24 mouse cellular contexts compared by ENCODE assay signal in genomic region chr1:141776059-141776458, GRCm38 (mm10).
DNase-seq lines count a peak whose midpoint lies in the region; ATAC-seq lines count a peak whose summit lies in the region.
"Had no signal": no experiment of that assay in that cellular context is flagged by ENCODE, and none has a peak within 500 bp of the region (broad histone marks: within the 10 kb centered on the region; RNA-seq: fewer than 3 reads in every experiment).

No protein-coding gene starts in this region.

- DNase-seq in forebrain, embryonic 14.5 days (ENCODE audit: low spot score): peak; percentile 61
- no peak for DNase-seq in forebrain, embryonic 11.5 days (ENCODE audit: low spot score)
- peak; percentile 16 for DNase-seq in midbrain, embryonic 14.5 days
- no peak for DNase-seq in midbrain, embryonic 11.5 days (ENCODE audit: low spot score, missing footprints)
- peak; percentile 16 for DNase-seq in Muller cell, postnatal 12 days (ENCODE audit: inconsistent ontology term)
- DNase-seq in hindbrain, embryonic 14.5 days (ENCODE audit: low spot score): no peak
- DNase-seq: adrenal gland, adult 2 months; adrenal gland, postnatal 10 days; adrenal gland, postnatal 25 days; B cell, adult 2 months; cerebellum, adult 11-12 months; cerebellum, adult 8-10 months; cerebellum, adult 9-11 months; cerebellum, postnatal 14 days; cerebellum, postnatal 36 days; embryo, embryonic 11 days had no signal

- H3K27ac ChIP-seq in forebrain, embryonic 12.5 days: no peak overlapping the region
- no peak overlapping the region for H3K27ac ChIP-seq in forebrain, embryonic 16.5 days (ENCODE audit: low read length)
- no peak overlapping the region for H3K27ac ChIP-seq in forebrain, embryonic 14.5 days (ENCODE audit: low read depth, low read length)
- H3K27ac ChIP-seq in forebrain, embryonic 11.5 days (ENCODE audit: low read depth, low read length): no peak overlapping the region
- H3K27ac ChIP-seq in midbrain, embryonic 14.5 days (replicated peaks; ENCODE audit: low read depth, low read length): no peak overlapping the region
- no peak overlapping the region for H3K27ac ChIP-seq in midbrain, embryonic 11.5 days (ENCODE audit: low read depth, low read length)
- no peak overlapping the region for H3K27ac ChIP-seq in hindbrain, embryonic 14.5 days
- H3K27ac ChIP-seq: embryonic facial prominence, embryonic 13.5 days; embryonic facial prominence, embryonic 15.5 days had no signal

- no peak overlapping the region for H3K9ac ChIP-seq in forebrain, embryonic 12.5 days
- no peak overlapping the region for H3K9ac ChIP-seq in forebrain, embryonic 16.5 days (replicated peaks; ENCODE audit: low read depth, low read length)
- no peak overlapping the region for H3K9ac ChIP-seq in forebrain, embryonic 14.5 days (ENCODE audit: low read length)
- no peak overlapping the region for H3K9ac ChIP-seq in forebrain, embryonic 11.5 days (ENCODE audit: low read length)
- H3K9ac ChIP-seq in midbrain, embryonic 14.5 days (replicated peaks; ENCODE audit: low read length): no peak overlapping the region
- H3K9ac ChIP-seq in midbrain, embryonic 11.5 days (ENCODE audit: low read length): no peak overlapping the region
- H3K9ac ChIP-seq in hindbrain, embryonic 14.5 days: no peak overlapping the region
- H3K9ac ChIP-seq: embryonic facial prominence, embryonic 13.5 days; embryonic facial prominence, embryonic 15.5 days had no signal

- H3K4me2 ChIP-seq in forebrain, embryonic 12.5 days: no peak overlapping the region
- no peak overlapping the region for H3K4me2 ChIP-seq in forebrain, embryonic 16.5 days (ENCODE audit: low read length)
- no peak overlapping the region for H3K4me2 ChIP-seq in forebrain, embryonic 14.5 days (ENCODE audit: low read length)
- H3K4me2 ChIP-seq in forebrain, embryonic 11.5 days (ENCODE audit: low read depth, low read length, severe bottlenecking): no peak overlapping the region
- no peak overlapping the region for H3K4me2 ChIP-seq in midbrain, embryonic 14.5 days (ENCODE audit: low read length)
- no peak overlapping the region for H3K4me2 ChIP-seq in midbrain, embryonic 11.5 days
- H3K4me2 ChIP-seq in hindbrain, embryonic 14.5 days (replicated peaks): no peak overlapping the region
- H3K4me2 ChIP-seq: embryonic facial prominence, embryonic 13.5 days; embryonic facial prominence, embryonic 15.5 days had no signal

- H3K36me3 ChIP-seq in forebrain, embryonic 12.5 days (replicated peaks): no peaks in the 10 kb centered on the region
- no peaks in the 10 kb centered on the region for H3K36me3 ChIP-seq in forebrain, embryonic 16.5 days (ENCODE audit: control insufficient read depth, insufficient read depth)
- H3K36me3 ChIP-seq in forebrain, embryonic 14.5 days (ENCODE audit: control insufficient read depth, insufficient read depth, low read length): no peaks in the 10 kb centered on the region
- H3K36me3 ChIP-seq in forebrain, embryonic 11.5 days (ENCODE audit: control insufficient read depth, insufficient read depth, low read length): no peaks in the 10 kb centered on the region
- no peaks in the 10 kb centered on the region for H3K36me3 ChIP-seq in midbrain, embryonic 14.5 days (ENCODE audit: control insufficient read depth, insufficient read depth, low read length)
- H3K36me3 ChIP-seq in midbrain, embryonic 11.5 days (ENCODE audit: control insufficient read depth, insufficient read depth, low read length): no peaks in the 10 kb centered on the region
- H3K36me3 ChIP-seq in hindbrain, embryonic 14.5 days (replicated peaks; ENCODE audit: control insufficient read depth, insufficient read depth): no peaks in the 10 kb centered on the region
- H3K36me3 ChIP-seq: embryonic facial prominence, embryonic 13.5 days; embryonic facial prominence, embryonic 15.5 days; G1E had no signal

- H3K27me3 ChIP-seq in forebrain, embryonic 12.5 days: no peaks in the 10 kb centered on the region
- H3K27me3 ChIP-seq in forebrain, embryonic 16.5 days (replicated peaks; ENCODE audit: control insufficient read depth, insufficient read depth, low read length): no peaks in the 10 kb centered on the region
- H3K27me3 ChIP-seq in forebrain, embryonic 14.5 days (replicated peaks; ENCODE audit: control insufficient read depth, insufficient read depth, low read length): no peaks in the 10 kb centered on the region
- no peaks in the 10 kb centered on the region for H3K27me3 ChIP-seq in forebrain, embryonic 11.5 days (ENCODE audit: control insufficient read depth, insufficient read depth, low read length)
- H3K27me3 ChIP-seq in midbrain, embryonic 14.5 days (ENCODE audit: control insufficient read depth, insufficient read depth, low read length): no peaks in the 10 kb centered on the region
- H3K27me3 ChIP-seq in midbrain, embryonic 11.5 days (ENCODE audit: control insufficient read depth, insufficient read depth, low read length): no peaks in the 10 kb centered on the region
- no peaks in the 10 kb centered on the region for H3K27me3 ChIP-seq in hindbrain, embryonic 14.5 days (ENCODE audit: control insufficient read depth, insufficient read depth, low read length)
- H3K27me3 ChIP-seq: CH12.LX; embryonic facial prominence, embryonic 13.5 days; embryonic facial prominence, embryonic 15.5 days had no signal

- no peaks in the 10 kb centered on the region for H3K4me1 ChIP-seq in forebrain, embryonic 12.5 days
- no peaks in the 10 kb centered on the region for H3K4me1 ChIP-seq in forebrain, embryonic 16.5 days (replicated peaks; ENCODE audit: control insufficient read depth, insufficient read depth, low read length)
- H3K4me1 ChIP-seq in forebrain, embryonic 14.5 days (ENCODE audit: control insufficient read depth, insufficient read depth, low read length): no peaks in the 10 kb centered on the region
- H3K4me1 ChIP-seq in forebrain, embryonic 11.5 days (replicated peaks; ENCODE audit: control insufficient read depth, insufficient read depth, low read length): no peaks in the 10 kb centered on the region
- H3K4me1 ChIP-seq in midbrain, embryonic 14.5 days (ENCODE audit: control insufficient read depth, insufficient read depth, low read length): no peaks in the 10 kb centered on the region
- H3K4me1 ChIP-seq in midbrain, embryonic 11.5 days (ENCODE audit: control insufficient read depth, insufficient read depth, low read length): no peaks in the 10 kb centered on the region
- H3K4me1 ChIP-seq in hindbrain, embryonic 14.5 days (replicated peaks; ENCODE audit: control insufficient read depth, insufficient read depth, low read length): no peaks in the 10 kb centered on the region
- H3K4me1 ChIP-seq: embryonic facial prominence, embryonic 13.5 days; embryonic facial prominence, embryonic 15.5 days had no signal

- no peak overlapping the region for H3K4me3 ChIP-seq in forebrain, embryonic 12.5 days (replicated peaks)
- H3K4me3 ChIP-seq in forebrain, embryonic 16.5 days (replicated peaks; ENCODE audit: low read length): no peak overlapping the region
- no peak overlapping the region for H3K4me3 ChIP-seq in forebrain, embryonic 14.5 days (ENCODE audit: low read depth, low read length)
- no peak overlapping the region for H3K4me3 ChIP-seq in forebrain, embryonic 11.5 days (ENCODE audit: low read depth, low read length)
- H3K4me3 ChIP-seq in midbrain, embryonic 14.5 days (replicated peaks; ENCODE audit: low read depth, low read length): no peak overlapping the region
- no peak overlapping the region for H3K4me3 ChIP-seq in midbrain, embryonic 11.5 days (ENCODE audit: low read depth, low read length)
- H3K4me3 ChIP-seq in hindbrain, embryonic 14.5 days (replicated peaks; ENCODE audit: low read length): no peak overlapping the region
- H3K4me3 ChIP-seq: embryonic facial prominence, embryonic 13.5 days; embryonic facial prominence, embryonic 15.5 days; erythroblast, embryonic 14.5 days had no signal

- 49% methylated on average over 1 of the region's 1 CpGs for WGBS in forebrain, embryonic 12.5 days
- 22% methylated on average over 1 of the region's 1 CpGs for WGBS in forebrain, embryonic 16.5 days
- WGBS in forebrain, embryonic 14.5 days: 24% methylated on average over 1 of the region's 1 CpGs
- WGBS in forebrain, embryonic 11.5 days: 62% methylated on average over 1 of the region's 1 CpGs
- WGBS in midbrain, embryonic 14.5 days: 43% methylated on average over 1 of the region's 1 CpGs
- WGBS in midbrain, embryonic 11.5 days: 67% methylated on average over 1 of the region's 1 CpGs
- WGBS in hindbrain, embryonic 14.5 days: 46% methylated on average over 1 of the region's 1 CpGs

- H3K9me3 ChIP-seq in forebrain, embryonic 12.5 days: no peaks in the 10 kb centered on the region
- H3K9me3 ChIP-seq in forebrain, embryonic 16.5 days (ENCODE audit: control insufficient read depth, low read length): no peaks in the 10 kb centered on the region
- no peaks in the 10 kb centered on the region for H3K9me3 ChIP-seq in forebrain, embryonic 14.5 days (replicated peaks; ENCODE audit: control insufficient read depth, low read length)
- no peaks in the 10 kb centered on the region for H3K9me3 ChIP-seq in forebrain, embryonic 11.5 days (ENCODE audit: control insufficient read depth, low read length)
- H3K9me3 ChIP-seq in midbrain, embryonic 14.5 days (ENCODE audit: control insufficient read depth, low read length): no peaks in the 10 kb centered on the region
- no peaks in the 10 kb centered on the region for H3K9me3 ChIP-seq in midbrain, embryonic 11.5 days (ENCODE audit: control insufficient read depth, low read length)
- no peaks in the 10 kb centered on the region for H3K9me3 ChIP-seq in hindbrain, embryonic 14.5 days (ENCODE audit: control insufficient read depth, low read length)
- H3K9me3 ChIP-seq: embryonic facial prominence, embryonic 13.5 days; embryonic facial prominence, embryonic 15.5 days had no signal

- peak; percentile 49; the same call in 1 of the 2 replicates for ATAC-seq in forebrain, embryonic 12.5 days (ENCODE audit: low FRiP score)
- ATAC-seq in forebrain, embryonic 16.5 days: no peak
- peak; percentile 72; the same call in 1 of the 2 replicates for ATAC-seq in forebrain, embryonic 14.5 days
- ATAC-seq in forebrain, embryonic 11.5 days (replicated peaks; ENCODE audit: low FRiP score): no peak
- ATAC-seq in midbrain, embryonic 14.5 days (ENCODE audit: low FRiP score, low TSS enrichment): no peak
- ATAC-seq in midbrain, embryonic 11.5 days (ENCODE audit: low FRiP score): no peak
- no peak for ATAC-seq in hindbrain, embryonic 14.5 days (ENCODE audit: low FRiP score)
- ATAC-seq: CD4-positive, CD25-positive, alpha-beta regulatory T cell, adult 4 months had no signal

Comparison
In these comparisons a context has a peak if more than half of its experiments do, and no peak if none do; other contexts are left out.
1. ATAC-seq: peak in forebrain, embryonic 12.5 days (single experiment) and forebrain, embryonic 14.5 days (single experiment); none in forebrain, embryonic 16.5 days (single experiment), forebrain, embryonic 11.5 days (single experiment), midbrain, embryonic 14.5 days (single experiment), midbrain, embryonic 11.5 days (single experiment) and hindbrain, embryonic 14.5 days (single experiment).
2. DNase-seq: peak in forebrain, embryonic 14.5 days (single experiment), midbrain, embryonic 14.5 days (single experiment) and Muller cell, postnatal 12 days (single experiment); none in forebrain, embryonic 11.5 days (single experiment), midbrain, embryonic 11.5 days (single experiment) and hindbrain, embryonic 14.5 days (single experiment).